Mouse (Mus musculus): ENCODE measurements around the gene Socs2.

DNA sequence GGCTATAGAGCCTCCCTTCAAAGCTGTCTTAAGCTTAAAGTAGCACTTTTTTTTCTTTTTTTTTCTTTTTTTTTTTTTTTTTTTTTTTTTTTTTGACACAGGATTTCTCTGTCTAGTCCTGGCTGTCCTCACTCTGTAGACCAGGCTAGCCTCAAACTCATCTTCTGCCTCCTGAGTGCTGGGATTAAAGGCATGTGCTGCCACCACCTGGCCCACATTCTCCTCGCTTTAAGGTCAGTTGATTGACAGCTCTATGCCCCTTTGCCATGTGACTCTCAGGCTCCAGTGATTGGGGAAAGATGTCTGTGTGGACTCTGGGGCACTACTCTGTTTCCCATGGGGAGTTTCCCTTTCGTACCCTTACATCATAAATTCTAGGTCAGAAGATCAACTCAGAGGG is 23.6 kb upstream of the Socs2 start:
- TF ChIP-seq E2F4 (IDR thresholded peaks at IDR 0.05; ENCODE audit: insufficient read depth) = no peak
- no peak for TF ChIP-seq POLR2A (IDR thresholded peaks at IDR 0.05; ENCODE audit: insufficient read length, low read depth)
- no peak for TF ChIP-seq CEBPB (IDR thresholded peaks at IDR 0.05; ENCODE audit: insufficient read depth, poor library complexity, severe bottlenecking)
- no peak for TF ChIP-seq POLR2AphosphoS2 (IDR thresholded peaks at IDR 0.05; ENCODE audit: insufficient read length, low read depth)
- no peak for TF ChIP-seq USF1 (IDR thresholded peaks at IDR 0.05; ENCODE audit: low read depth)
- no peak for TF ChIP-seq TCF12 (IDR thresholded peaks at IDR 0.05; ENCODE audit: insufficient read depth, poor library complexity, severe bottlenecking)

Data from myocyte (in vitro differentiated cells).